16 mouse cellular contexts compared by ENCODE assay signal in genomic region chr4:16848096-16848495, GRCm38 (mm10).
DNase-seq lines count a peak whose midpoint lies in the region; ATAC-seq and TF ChIP-seq lines count a peak whose summit lies in the region.
"Had no signal": no experiment of that assay in that cellular context is flagged by ENCODE, and none has a peak within 500 bp of the region (broad histone marks: within the 10 kb centered on the region; RNA-seq: fewer than 3 reads in every experiment).

No protein-coding gene starts in this region.

- no peak overlapping the region for H3K4me3 ChIP-seq in forebrain, postnatal 0 days (ENCODE audit: low read depth, low read length)
- H3K4me3 ChIP-seq in forebrain, embryonic 12.5 days (replicated peaks), result no peak overlapping the region
- H3K4me3 ChIP-seq: heart, embryonic 13.5 days; hindbrain, embryonic 12.5 days; intestine, embryonic 15.5 days; midbrain, embryonic 13.5 days had no signal

- H3K27ac ChIP-seq in forebrain, postnatal 0 days (ENCODE audit: low read depth, low read length), result no peak overlapping the region
- no peak overlapping the region for H3K27ac ChIP-seq in forebrain, embryonic 12.5 days
- H3K27ac ChIP-seq: heart, embryonic 13.5 days; hindbrain, embryonic 12.5 days; intestine, embryonic 15.5 days; liver, embryonic 14.5 days; midbrain, embryonic 13.5 days had no signal

- H3K9ac ChIP-seq in forebrain, postnatal 0 days, result no peak overlapping the region
- no peak overlapping the region for H3K9ac ChIP-seq in forebrain, embryonic 12.5 days
- H3K9ac ChIP-seq: heart, embryonic 13.5 days; hindbrain, embryonic 12.5 days; intestine, embryonic 15.5 days; liver, embryonic 14.5 days; midbrain, embryonic 13.5 days had no signal

- DNase-seq in forebrain, postnatal 0 days, result peak; percentile 4
- DNase-seq in retina, postnatal 1 day, result peak; percentile 2
- no peak for DNase-seq in retina, embryonic 14.5 days (ENCODE audit: low spot score)
- DNase-seq in left cerebral cortex, postnatal 25 days (ENCODE audit: low spot score in 2 of 2), result peak; percentile 22 to 89
- DNase-seq in gastrocnemius, postnatal 36 days, result no peak
- DNase-seq in urinary bladder, postnatal 25 days (ENCODE audit: low spot score), result no peak
- DNase-seq in testis, postnatal 14 days (ENCODE audit: low spot score), result no peak
- DNase-seq: cerebellum, adult 2 months; lung, postnatal 36 days; thymus, adult 18-20 months had no signal

- H3K4me1 ChIP-seq in forebrain, postnatal 0 days (ENCODE audit: insufficient read depth), result no peaks in the 10 kb centered on the region
- no peaks in the 10 kb centered on the region for H3K4me1 ChIP-seq in forebrain, embryonic 12.5 days
- H3K4me1 ChIP-seq: heart, embryonic 13.5 days; hindbrain, embryonic 12.5 days; intestine, embryonic 15.5 days; midbrain, embryonic 13.5 days had no signal

- no peak overlapping the region for H3K4me2 ChIP-seq in forebrain, postnatal 0 days (ENCODE audit: low read depth)
- no peak overlapping the region for H3K4me2 ChIP-seq in forebrain, embryonic 12.5 days
- H3K4me2 ChIP-seq: heart, embryonic 13.5 days; hindbrain, embryonic 12.5 days; intestine, embryonic 15.5 days; midbrain, embryonic 13.5 days had no signal

- H3K27me3 ChIP-seq in forebrain, postnatal 0 days (ENCODE audit: insufficient read depth, low read length), result no peaks in the 10 kb centered on the region
- no peaks in the 10 kb centered on the region for H3K27me3 ChIP-seq in forebrain, embryonic 12.5 days
- H3K27me3 ChIP-seq: heart, embryonic 13.5 days; hindbrain, embryonic 12.5 days; intestine, embryonic 15.5 days; midbrain, embryonic 13.5 days had no signal

- intact Hi-C loops in left cerebral cortex, postnatal 25 days (cut with DNase I), result no loop called here
- intact Hi-C loops in gastrocnemius, postnatal 36 days (cut with DNase I), result no loop called here

- H3K9me3 ChIP-seq in forebrain, postnatal 0 days (ENCODE audit: low read length), result no peaks in the 10 kb centered on the region
- no peaks in the 10 kb centered on the region for H3K9me3 ChIP-seq in forebrain, embryonic 12.5 days
- H3K9me3 ChIP-seq: heart, embryonic 13.5 days; hindbrain, embryonic 12.5 days; intestine, embryonic 15.5 days; midbrain, embryonic 13.5 days had no signal

- TF ChIP-seq CTCF in forebrain, postnatal 0 days (IDR thresholded peaks at IDR 0.05; ENCODE audit: low read depth), result no peak

- ATAC-seq in forebrain, postnatal 0 days, result no peak
- no peak for ATAC-seq in forebrain, embryonic 12.5 days (ENCODE audit: low FRiP score)
- ATAC-seq: intestine, embryonic 15.5 days; midbrain, embryonic 13.5 days had no signal

- no peaks in the 10 kb centered on the region for H3K36me3 ChIP-seq in forebrain, postnatal 0 days (ENCODE audit: insufficient read depth)
- H3K36me3 ChIP-seq in forebrain, embryonic 12.5 days (replicated peaks), result no peaks in the 10 kb centered on the region
- H3K36me3 ChIP-seq: heart, embryonic 13.5 days; hindbrain, embryonic 12.5 days; intestine, embryonic 15.5 days; midbrain, embryonic 13.5 days had no signal

- WGBS in forebrain, postnatal 0 days, result 82% methylated on average over 2 of the region's 2 CpGs
- 88% methylated on average over 2 of the region's 2 CpGs for WGBS in forebrain, embryonic 12.5 days

Comparison
In these comparisons a context has a peak if more than half of its experiments do, and no peak if none do; other contexts are left out.
1. DNase-seq: peak in forebrain, postnatal 0 days (single experiment), retina, postnatal 1 day (single experiment) and left cerebral cortex, postnatal 25 days (2 of 2); none in retina, embryonic 14.5 days (single experiment), gastrocnemius, postnatal 36 days (0 of 2), urinary bladder, postnatal 25 days (single experiment) and testis, postnatal 14 days (single experiment).